Mouse (Mus musculus): ENCODE measurements around the gene Mcl1. TPM values are rescaled to one million over a fixed set of nuclear protein-coding genes. Genes with fewer than 3 reads are reported as not detected.

Gene Mcl1
- polyA plus RNA-seq, 1 experiment from 2014 or later, result 63.2 TPM

DNA sequence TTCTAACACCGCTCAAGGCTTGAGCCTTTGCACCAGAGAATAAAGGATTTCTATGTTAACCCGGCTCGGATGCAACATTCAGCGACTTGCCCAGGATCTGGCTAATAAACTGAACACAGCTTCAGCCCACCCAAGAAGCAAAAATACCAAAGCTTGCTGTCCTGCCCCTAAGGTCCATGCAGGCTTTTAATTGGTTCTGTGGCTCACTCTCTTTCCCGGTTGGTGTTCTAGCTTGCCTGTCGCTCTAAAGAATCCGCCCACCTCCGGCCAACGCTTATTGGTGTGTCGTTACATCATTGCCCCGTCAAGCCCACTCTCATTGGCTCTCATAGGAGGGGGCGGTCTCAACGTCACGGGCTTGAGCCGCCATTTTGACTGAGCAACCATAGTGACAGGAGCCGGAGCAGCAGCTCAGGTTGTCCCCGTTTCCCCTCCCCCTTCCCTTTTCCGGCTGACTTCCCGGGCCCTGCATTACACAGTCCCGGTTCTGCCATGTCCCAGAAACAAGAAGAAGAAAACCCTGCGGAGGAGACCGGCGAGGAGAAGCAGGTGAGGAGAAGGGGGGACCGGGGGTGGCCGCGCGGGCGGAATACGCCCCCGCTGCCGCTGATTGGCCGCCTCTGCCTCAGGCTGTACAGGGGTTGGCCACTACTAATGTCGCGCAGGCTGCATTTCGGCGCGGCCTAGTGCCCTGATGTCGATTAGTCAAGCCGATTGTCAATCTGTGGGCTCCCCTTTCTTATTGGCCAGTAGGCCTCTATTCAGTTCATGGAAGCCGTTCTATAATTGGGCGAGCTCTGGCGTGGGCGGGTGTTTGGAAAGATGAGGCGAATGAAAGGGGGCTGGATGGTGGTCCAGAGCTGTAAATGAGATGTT is 33.7 kb upstream of the Mcl1 start, which contains the start of gene Ensa:
Gene Ensa, plus strand, starts transcription at position 366 of the 876 bp plus-strand sequence.
- Histone ChIP-seq H3K9me3 (ENCODE audit: control insufficient read depth, low read length) (no peaks in the 10 kb centered on the region), H3K4me3 (ENCODE audit: low read depth, low read length) (peak within 1 kb of the TSS; percentile 70), H3K4me1 (ENCODE audit: control insufficient read depth, insufficient read depth, low read length) (peaks cover 7% of the 10 kb centered on the region; the same call in 1 of the 2 replicates), H3K36me3 (ENCODE audit: control insufficient read depth, insufficient read depth, low read length) (peaks cover 15% of the 10 kb centered on the region), H3K27ac (replicated peaks; ENCODE audit: low read depth, low read length) (peak within 1 kb of the TSS; percentile 59; the same call in 1 of the 2 replicates), H3K4me2 (ENCODE audit: low read depth, severe bottlenecking) (peak within 1 kb of the TSS; percentile 67), H3K27me3 (ENCODE audit: control insufficient read depth, insufficient read depth, low read length) (no peaks in the 10 kb centered on the region), H3K9ac (ENCODE audit: low read length) (peak within 1 kb of the TSS; percentile 63)
- WGBS, result under 1% methylated on average over 44 of the region's 44 CpGs
- ATAC-seq (ENCODE audit: insufficient number of reproducible peaks, low FRiP score, low TSS enrichment, low read depth) (peak; percentile 99), DNase-seq (ENCODE audit: low spot score) (peak; percentile 97)

DNA sequence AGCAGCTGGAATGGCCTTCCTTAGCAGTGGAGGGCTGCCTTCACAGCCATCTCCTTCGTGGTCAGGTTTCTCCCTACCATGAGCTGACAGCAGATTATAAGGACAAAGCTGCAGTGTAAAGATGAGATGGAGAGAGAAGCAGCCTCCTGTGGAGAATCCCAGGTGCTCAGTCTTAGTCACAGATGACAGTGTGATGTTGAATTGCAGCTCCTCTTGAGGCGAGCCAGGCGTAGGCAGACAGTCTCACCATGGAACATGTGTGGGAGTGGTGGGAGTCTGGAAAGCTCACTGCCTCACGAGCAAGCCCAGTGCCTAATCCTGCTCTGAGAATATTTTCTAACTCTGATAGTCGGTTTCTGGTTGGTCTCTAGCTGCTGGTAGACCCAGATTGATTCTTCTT is 30.8 kb upstream of the Mcl1 start:
- Histone ChIP-seq H3K4me3 (ENCODE audit: low read depth, low read length) (no peak overlapping the region), H3K9me3 (ENCODE audit: control insufficient read depth, low read length) (no peaks in the 10 kb centered on the region), H3K27me3 (ENCODE audit: control insufficient read depth, insufficient read depth, low read length) (no peaks in the 10 kb centered on the region), H3K4me2 (ENCODE audit: low read depth, severe bottlenecking) (no peak overlapping the region), H3K36me3 (ENCODE audit: control insufficient read depth, insufficient read depth, low read length) (peaks cover 15% of the 10 kb centered on the region), H3K4me1 (ENCODE audit: control insufficient read depth, insufficient read depth, low read length) (peaks cover 7% of the 10 kb centered on the region; the same call in 1 of the 2 replicates), H3K9ac (ENCODE audit: low read length) (no peak overlapping the region), H3K27ac (replicated peaks; ENCODE audit: low read depth, low read length) (no peak overlapping the region)
- DNase-seq (ENCODE audit: low spot score) (no peak), ATAC-seq (ENCODE audit: insufficient number of reproducible peaks, low FRiP score, low TSS enrichment, low read depth) (no peak)
- 87% methylated on average over 5 of the region's 5 CpGs for WGBS

DNA sequence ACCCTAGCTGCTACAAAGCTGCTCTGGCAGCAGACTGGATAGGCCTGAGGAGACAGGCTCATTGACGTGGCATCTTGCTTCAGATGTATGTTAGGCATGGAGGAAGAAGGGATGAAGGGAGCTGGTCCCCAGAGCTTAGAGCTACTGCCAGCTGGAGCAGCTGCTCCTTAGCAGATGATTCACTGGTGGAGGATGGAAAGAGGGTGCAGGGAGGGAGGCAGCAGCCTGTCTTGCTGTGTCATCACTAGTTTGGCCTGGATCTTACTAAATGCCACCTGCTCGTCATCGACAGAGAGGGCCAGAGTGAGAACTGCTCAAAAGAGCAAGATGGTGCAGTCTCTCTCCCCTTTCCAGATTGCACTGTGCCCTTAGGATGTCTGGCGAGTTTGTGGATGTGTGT is 28.8 kb upstream of the Mcl1 start:
- Histone ChIP-seq H3K27ac (replicated peaks; ENCODE audit: low read depth, low read length) (no peak overlapping the region), H3K36me3 (ENCODE audit: control insufficient read depth, insufficient read depth, low read length) (peaks cover 19% of the 10 kb centered on the region), H3K9ac (ENCODE audit: low read length) (no peak overlapping the region), H3K4me3 (ENCODE audit: low read depth, low read length) (no peak overlapping the region), H3K9me3 (ENCODE audit: control insufficient read depth, low read length) (no peaks in the 10 kb centered on the region), H3K4me1 (ENCODE audit: control insufficient read depth, insufficient read depth, low read length) (peaks cover 7% of the 10 kb centered on the region; the same call in 1 of the 2 replicates), H3K27me3 (ENCODE audit: control insufficient read depth, insufficient read depth, low read length) (no peaks in the 10 kb centered on the region), H3K4me2 (ENCODE audit: low read depth, severe bottlenecking) (no peak overlapping the region)
- ATAC-seq (ENCODE audit: insufficient number of reproducible peaks, low FRiP score, low TSS enrichment, low read depth) (no peak), DNase-seq (ENCODE audit: low spot score) (no peak)
- 87% methylated on average over 4 of the region's 4 CpGs for WGBS

DNA sequence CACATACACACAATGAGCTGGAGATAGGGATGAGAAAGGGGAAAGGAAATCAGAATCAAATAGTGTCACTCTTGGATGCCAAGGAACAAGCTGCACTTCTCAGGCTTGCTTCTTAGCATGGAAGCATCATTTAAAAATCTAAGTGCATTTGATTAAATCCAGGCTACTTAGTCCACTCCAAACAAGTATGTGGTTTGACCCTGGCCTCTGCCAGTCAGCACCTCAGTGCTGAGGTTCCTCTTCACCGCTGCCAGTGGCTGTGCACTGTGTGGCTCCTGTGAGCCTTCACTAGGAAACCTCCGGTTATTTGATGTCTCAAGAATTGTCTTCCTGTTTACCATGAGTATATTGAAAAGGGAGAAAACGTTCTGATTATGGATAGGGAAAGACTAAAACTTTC is 27.7 kb upstream of the Mcl1 start:
- Histone ChIP-seq H3K9ac (ENCODE audit: low read length) (no peak overlapping the region), H3K36me3 (ENCODE audit: control insufficient read depth, insufficient read depth, low read length) (peaks cover 26% of the 10 kb centered on the region), H3K27ac (replicated peaks; ENCODE audit: low read depth, low read length) (no peak overlapping the region), H3K4me1 (ENCODE audit: control insufficient read depth, insufficient read depth, low read length) (peaks cover 5% of the 10 kb centered on the region; the same call in 1 of the 2 replicates), H3K27me3 (ENCODE audit: control insufficient read depth, insufficient read depth, low read length) (no peaks in the 10 kb centered on the region), H3K4me3 (ENCODE audit: low read depth, low read length) (no peak overlapping the region), H3K4me2 (ENCODE audit: low read depth, severe bottlenecking) (no peak overlapping the region), H3K9me3 (ENCODE audit: control insufficient read depth, low read length) (no peaks in the 10 kb centered on the region)
- ATAC-seq (ENCODE audit: insufficient number of reproducible peaks, low FRiP score, low TSS enrichment, low read depth) (no peak), DNase-seq (ENCODE audit: low spot score) (no peak)
- 86% methylated on average over 3 of the region's 3 CpGs for WGBS

DNA sequence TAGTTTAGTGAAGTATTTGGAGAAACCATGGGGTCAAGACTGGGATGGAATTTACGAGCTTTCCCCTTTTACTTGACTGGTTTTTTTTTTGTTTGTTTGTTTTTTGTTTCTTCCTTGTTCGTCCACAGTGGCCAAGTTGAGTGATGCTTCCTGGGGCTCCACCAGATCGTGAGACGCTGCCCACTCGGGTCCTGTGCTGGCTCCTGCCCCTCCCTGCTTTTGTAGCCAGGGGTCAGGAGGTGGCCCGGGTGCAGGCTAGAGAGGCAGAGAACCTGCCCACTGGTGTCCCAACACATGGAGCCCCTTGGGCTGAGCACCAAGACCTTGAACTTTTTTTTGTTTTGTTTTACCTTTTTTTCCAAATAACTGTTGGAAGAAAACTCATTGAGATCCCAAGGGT is 27.3 kb upstream of the Mcl1 start:
- H3K27ac ChIP-seq (replicated peaks; ENCODE audit: low read depth, low read length), result no peak overlapping the region
- H3K9ac ChIP-seq (ENCODE audit: low read length), result no peak overlapping the region
- no peak overlapping the region for H3K4me3 ChIP-seq (ENCODE audit: low read depth, low read length)
- H3K4me1 ChIP-seq (ENCODE audit: control insufficient read depth, insufficient read depth, low read length), result peaks cover under 1% of the 10 kb centered on the region; the same call in 1 of the 2 replicates
- no peaks in the 10 kb centered on the region for H3K27me3 ChIP-seq (ENCODE audit: control insufficient read depth, insufficient read depth, low read length)
- DNase-seq (ENCODE audit: low spot score) (no peak), ATAC-seq (ENCODE audit: insufficient number of reproducible peaks, low FRiP score, low TSS enrichment, low read depth) (no peak)
- H3K4me2 ChIP-seq (ENCODE audit: low read depth, severe bottlenecking), result no peak overlapping the region
- H3K9me3 ChIP-seq (ENCODE audit: control insufficient read depth, low read length), result no peaks in the 10 kb centered on the region
- WGBS, result 86% methylated on average over 6 of the region's 6 CpGs
- H3K36me3 ChIP-seq (ENCODE audit: control insufficient read depth, insufficient read depth, low read length), result peaks cover 26% of the 10 kb centered on the region

DNA sequence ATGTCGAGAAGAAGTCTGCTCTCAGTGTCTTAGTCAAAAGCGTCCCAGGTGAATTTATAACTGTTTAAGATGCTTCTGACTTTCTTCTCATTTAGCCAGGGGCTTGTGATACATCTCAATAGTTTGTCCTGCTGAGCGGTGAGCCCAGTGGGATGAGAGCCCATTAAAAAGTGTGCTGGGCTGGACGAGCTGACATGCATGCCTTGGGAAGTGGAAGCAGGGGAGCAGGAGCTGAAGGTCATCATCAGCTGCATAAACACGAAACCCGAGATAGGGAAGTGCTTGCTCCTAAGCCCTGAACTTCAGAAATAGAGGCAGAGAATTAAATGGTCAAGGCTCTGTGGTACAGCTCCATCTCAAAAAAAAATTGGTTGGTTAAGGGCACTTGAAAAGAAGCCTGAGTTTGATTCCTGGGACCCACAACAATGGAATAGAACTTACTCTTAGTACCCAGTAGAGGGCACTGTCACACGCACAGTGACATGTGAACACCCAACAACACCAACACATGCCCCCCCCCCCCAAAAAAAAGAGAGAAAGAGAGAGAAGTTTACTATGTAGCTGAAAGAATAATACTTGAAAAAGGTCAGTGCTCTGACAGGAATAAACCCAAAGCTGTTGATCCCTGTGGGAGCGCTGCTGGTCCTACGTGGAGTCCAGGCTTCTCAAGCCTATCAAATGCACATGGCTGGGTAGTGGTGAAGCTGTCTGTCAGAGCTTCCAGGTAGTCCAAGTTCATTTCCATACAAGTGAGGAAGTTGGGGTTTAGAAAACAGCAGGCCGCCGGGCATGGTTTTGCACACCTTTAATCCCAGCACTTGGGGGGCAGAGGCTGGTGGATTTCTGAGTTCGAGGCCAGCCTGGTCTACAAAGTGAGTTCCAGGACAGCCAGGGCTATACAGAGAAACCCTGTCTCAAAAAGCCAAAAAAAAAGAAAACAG is 25.7 kb upstream of the Mcl1 start:
- DNase-seq (ENCODE audit: low spot score) (no peak), ATAC-seq (ENCODE audit: insufficient number of reproducible peaks, low FRiP score, low TSS enrichment, low read depth) (no peak)
- no peak overlapping the region for H3K4me3 ChIP-seq (ENCODE audit: low read depth, low read length)
- H3K27me3 ChIP-seq (ENCODE audit: control insufficient read depth, insufficient read depth, low read length), result no peaks in the 10 kb centered on the region
- no peak overlapping the region for H3K9ac ChIP-seq (ENCODE audit: low read length)
- H3K27ac ChIP-seq (replicated peaks; ENCODE audit: low read depth, low read length), result no peak overlapping the region; the same call in 1 of the 2 replicates
- no peak overlapping the region for H3K4me2 ChIP-seq (ENCODE audit: low read depth, severe bottlenecking)
- peaks cover 22% of the 10 kb centered on the region for H3K36me3 ChIP-seq (ENCODE audit: control insufficient read depth, insufficient read depth, low read length)
- no peaks in the 10 kb centered on the region for H3K9me3 ChIP-seq (ENCODE audit: control insufficient read depth, low read length)
- no peaks in the 10 kb centered on the region for H3K4me1 ChIP-seq (ENCODE audit: control insufficient read depth, insufficient read depth, low read length)
- WGBS, result 80% methylated on average over 12 of the region's 12 CpGs

DNA sequence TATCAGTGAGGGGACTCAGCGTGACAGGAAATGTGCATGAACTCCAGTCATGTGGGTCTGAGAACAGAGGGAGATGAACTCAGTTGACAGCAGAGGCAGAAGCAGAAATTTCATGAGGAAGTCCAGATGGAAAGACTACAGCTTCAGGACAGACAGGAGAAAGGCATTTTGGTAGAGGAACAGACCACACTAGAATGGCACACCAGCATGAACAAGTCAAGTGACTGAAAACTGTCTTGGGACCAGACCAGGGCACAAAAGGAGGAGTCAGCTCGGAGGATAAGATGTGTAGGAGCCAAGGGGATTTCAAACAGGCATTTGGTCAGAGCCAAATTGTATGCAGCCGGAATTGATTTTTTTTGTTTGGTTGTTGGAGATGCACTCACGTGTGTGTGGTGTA is 23.0 kb upstream of the Mcl1 start:
- ATAC-seq (ENCODE audit: insufficient number of reproducible peaks, low FRiP score, low TSS enrichment, low read depth) (no peak), DNase-seq (ENCODE audit: low spot score) (no peak)
- H3K4me1 ChIP-seq (ENCODE audit: control insufficient read depth, insufficient read depth, low read length), result no peaks in the 10 kb centered on the region
- H3K9ac ChIP-seq (ENCODE audit: low read length), result no peak overlapping the region
- no peaks in the 10 kb centered on the region for H3K9me3 ChIP-seq (ENCODE audit: control insufficient read depth, low read length)
- WGBS, result 79% methylated on average over 4 of the region's 4 CpGs
- peaks cover 15% of the 10 kb centered on the region for H3K36me3 ChIP-seq (ENCODE audit: control insufficient read depth, insufficient read depth, low read length)
- no peak overlapping the region for H3K27ac ChIP-seq (replicated peaks; ENCODE audit: low read depth, low read length)
- H3K4me2 ChIP-seq (ENCODE audit: low read depth, severe bottlenecking), result no peak overlapping the region
- H3K4me3 ChIP-seq (ENCODE audit: low read depth, low read length), result no peak overlapping the region
- no peaks in the 10 kb centered on the region for H3K27me3 ChIP-seq (ENCODE audit: control insufficient read depth, insufficient read depth, low read length)

DNA sequence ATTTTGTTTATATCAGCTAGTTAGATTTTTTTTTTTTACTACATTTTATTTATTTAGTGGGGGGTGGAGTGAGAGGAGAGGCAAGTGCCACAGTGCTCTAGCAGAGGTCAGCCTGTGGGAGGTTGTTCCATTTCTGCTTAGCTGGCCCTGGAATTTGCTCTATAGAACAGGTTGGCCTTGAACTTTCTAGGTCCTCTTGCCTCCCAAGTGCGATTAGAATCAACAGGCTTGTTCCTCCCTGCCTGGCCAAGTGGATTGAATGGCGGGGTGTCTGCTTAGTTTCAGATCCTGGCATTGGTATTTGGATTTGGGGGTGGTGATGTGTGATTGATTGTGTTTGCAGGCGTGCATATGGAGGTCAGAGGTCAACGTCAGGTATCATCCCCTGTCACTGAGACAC is 22.5 kb upstream of the Mcl1 start:
- DNase-seq (ENCODE audit: low spot score) (no peak), ATAC-seq (ENCODE audit: insufficient number of reproducible peaks, low FRiP score, low TSS enrichment, low read depth) (no peak)
- WGBS, result 81% methylated on average over 4 of the region's 4 CpGs
- H3K27ac ChIP-seq (replicated peaks; ENCODE audit: low read depth, low read length), result no peak overlapping the region
- H3K27me3 ChIP-seq (ENCODE audit: control insufficient read depth, insufficient read depth, low read length), result no peaks in the 10 kb centered on the region
- no peak overlapping the region for H3K4me3 ChIP-seq (ENCODE audit: low read depth, low read length)
- H3K9me3 ChIP-seq (ENCODE audit: control insufficient read depth, low read length), result no peaks in the 10 kb centered on the region
- H3K4me2 ChIP-seq (ENCODE audit: low read depth, severe bottlenecking), result no peak overlapping the region
- peaks cover 15% of the 10 kb centered on the region for H3K36me3 ChIP-seq (ENCODE audit: control insufficient read depth, insufficient read depth, low read length)
- H3K4me1 ChIP-seq (ENCODE audit: control insufficient read depth, insufficient read depth, low read length), result no peaks in the 10 kb centered on the region
- H3K9ac ChIP-seq (ENCODE audit: low read length), result no peak overlapping the region
